Mouse (Mus musculus) liver, embryonic 14.5 days (tissue): ENCODE data around the gene Robo3. TPM values are rescaled to one million over a fixed set of nuclear protein-coding genes. Genes with fewer than 3 reads are reported as not detected.

ENCODE experiments used
- ATAC-seq: fragments of 200-750 bp; cut with Nextera tagmentation; 2 replicates; pipeline ENCODE4 v1.8.0; 2017; ENCODE audit warnings: moderate number of reproducible peaks, mild to moderate bottlenecking, moderate library complexity; ENCODE audit not compliant: insufficient read depth
- DNase-seq, 3 experiments: peaks; one replicate each; pipeline ENCODE4 v3.0.0-alpha.2; 2012 to 2013; ENCODE audit warnings: low read depth in 3 of 3, low spot score in 3 of 3
- H3K27ac ChIP-seq: fragments of 300-500 bp; sonication (generic); 2 replicates; pipeline ENCODE4 v1.5.1; 2014; ENCODE audit warnings: moderate library complexity, mild to moderate bottlenecking, control low read depth, inconsistent platforms
- H3K27me3 ChIP-seq: fragments of 300-500 bp; sonication (generic); 2 replicates; pipeline ENCODE4 v1.6.1; 2014; ENCODE audit warnings: mild to moderate bottlenecking, low read length, moderate library complexity; ENCODE audit not compliant: control insufficient read depth, insufficient read depth
- H3K36me3 ChIP-seq: fragments of 300-500 bp; sonication (generic); replicated peaks from 2 replicates; pipeline ENCODE4 v1.6.1; 2014; ENCODE audit warnings: low read depth; ENCODE audit not compliant: control insufficient read depth, insufficient read depth
- H3K4me1 ChIP-seq, 2 experiments: fragments of 200-500 bp in 1 of 2; fragments of 300-500 bp in 1 of 2; sonication (generic) in 1 of 2; replicated peaks; 2 replicates each; pipeline ENCODE4 v1.6.1; 2012 to 2014; ENCODE audit warnings: antibody characterized with exemption in 1 of 2, inconsistent platforms in 1 of 2, low read length in 1 of 2; ENCODE audit not compliant: control insufficient read depth in 2 of 2, insufficient read depth in 2 of 2
- H3K4me2 ChIP-seq: fragments of 300-500 bp; sonication (generic); 2 replicates; pipeline ENCODE4 v1.6.1; 2014; ENCODE audit warnings: low read depth, mild to moderate bottlenecking, control low read depth, moderate library complexity
- H3K4me3 ChIP-seq, 2 experiments: fragments of 200-500 bp in 1 of 2; fragments of 300-500 bp in 1 of 2; sonication (generic) in 1 of 2; 2 replicates each; pipeline ENCODE4 v1.5.1; 2012 to 2014; ENCODE audit warnings: low read depth in 2 of 2, low read length in 2 of 2, mild to moderate bottlenecking in 2 of 2, control low read depth in 1 of 2, inconsistent platforms in 1 of 2, moderate library complexity in 1 of 2; ENCODE audit not compliant: insufficient read depth in 1 of 2
- H3K9ac ChIP-seq: fragments of 300-500 bp; sonication (generic); replicated peaks from 2 replicates; pipeline ENCODE4 v1.6.1; 2014; ENCODE audit warnings: mild to moderate bottlenecking, control low read depth, moderate library complexity
- H3K9me3 ChIP-seq: fragments of 300-500 bp; sonication (generic); 2 replicates; pipeline ENCODE4 v1.6.1; 2016; ENCODE audit warnings: low read length, mixed read lengths; ENCODE audit not compliant: control insufficient read depth
- CTCF ChIP-seq: IDR thresholded peaks from 2 replicates; pipeline ENCODE4 v1.5.1; 2016; ENCODE audit warnings: antibody characterized with exemption, low read depth, control low read depth
- EP300 ChIP-seq: IDR thresholded peaks from 2 replicates; pipeline ENCODE4 v1.6.1; 2016; ENCODE audit warnings: antibody characterized with exemption, low read depth
- WGBS: fragments of 180-500 bp; shearing (Covaris S2); extraction: QIAGEN DNeasy Blood & Tissue Kit; methylation state at CpG from one replicate; pipeline ENCODE4 v1.1.7; 2014; ENCODE audit not compliant: insufficient replicate concordance; 5-methylcytosine and 5-hydroxymethylcytosine counted together
- polyA plus RNA-seq, 2 experiments: library from polyadenylated mRNA; depleted of rRNA in 1 of 2; stranded (reverse) in 1 of 2; unstranded in 1 of 2; fragments of >200 nt; fragmentation: Nextera tagmentation in 1 of 2; extraction: Ambion mirVana in 1 of 2; gene quantifications; 2 replicates each; pipeline versions ENCODE4 v1.2.1 to v1.2.3; 2012 to 2014

The Robo3 gene
- polyA plus RNA-seq, 2 experiments = 0.05 to 0.25 TPM

DNA sequence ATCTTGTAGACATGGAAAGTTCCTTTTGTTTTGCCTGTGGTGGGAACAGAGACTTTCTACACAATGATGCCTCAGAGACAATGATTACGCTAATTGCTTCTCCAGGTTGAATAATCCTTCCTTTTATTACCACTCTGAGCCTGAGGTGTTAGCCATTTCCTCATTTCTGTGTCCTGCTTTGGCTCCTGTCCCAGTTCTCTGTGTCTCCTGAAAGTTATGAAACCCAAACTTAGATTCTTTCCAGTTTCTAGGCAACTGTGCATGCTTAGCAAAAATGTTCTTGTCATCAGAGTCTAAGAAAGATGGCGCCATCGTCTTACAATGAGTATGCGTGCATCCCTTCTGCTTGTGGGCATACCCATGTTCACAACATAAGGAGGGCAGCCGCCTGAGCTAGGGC is 57.3 kb downstream of the Robo3 start:
- no peaks in the 10 kb centered on the region for H3K27me3 ChIP-seq
- H3K4me3 ChIP-seq = no peak overlapping the region
- TF ChIP-seq EP300 (no peak), CTCF (no peak)
- no peak overlapping the region for H3K27ac ChIP-seq
- no peaks in the 10 kb centered on the region for H3K36me3 ChIP-seq
- H3K9me3 ChIP-seq = no peaks in the 10 kb centered on the region
- no peaks in the 10 kb centered on the region for H3K4me1 ChIP-seq
- 70% methylated on average over 5 of the region's 5 CpGs for WGBS
- H3K4me2 ChIP-seq = no peak overlapping the region
- ATAC-seq (no peak), DNase-seq (no peak)
- H3K9ac ChIP-seq = no peak overlapping the region

GRCm38 (mm10) chr9:37371232-37371801 is 61.7 kb downstream of the Robo3 start:
- no peaks in the 10 kb centered on the region for H3K36me3 ChIP-seq
- H3K9ac ChIP-seq = no peak overlapping the region
- DNase-seq (no peak), ATAC-seq (no peak)
- no peak overlapping the region for H3K4me2 ChIP-seq
- no peaks in the 10 kb centered on the region for H3K27me3 ChIP-seq
- H3K4me3 ChIP-seq = no peak overlapping the region
- WGBS = 69% methylated on average over 7 of the region's 7 CpGs
- TF ChIP-seq EP300 (no peak), CTCF (no peak)
- H3K4me1 ChIP-seq = no peaks in the 10 kb centered on the region
- H3K27ac ChIP-seq = no peak overlapping the region
- no peaks in the 10 kb centered on the region for H3K9me3 ChIP-seq

DNA sequence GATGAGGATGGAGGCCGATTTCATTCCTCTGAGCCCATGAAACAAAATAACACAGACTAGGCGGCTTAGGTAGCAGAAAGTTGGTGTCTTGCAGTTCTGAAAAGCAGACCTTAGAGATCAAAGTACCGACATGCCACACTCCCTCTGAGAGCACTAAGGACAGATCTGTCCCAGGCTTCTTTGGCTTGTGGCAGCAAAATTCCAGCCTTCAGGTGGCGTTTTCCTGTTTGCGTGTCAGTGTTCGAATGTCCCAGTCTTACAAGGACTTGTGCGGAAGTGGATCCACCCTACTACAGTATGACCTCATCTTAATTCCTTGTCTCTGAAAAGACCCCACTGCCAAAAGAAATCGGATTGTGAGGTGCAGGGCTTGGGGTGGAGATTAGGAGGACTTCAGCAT is 64.2 kb downstream of the Robo3 start:
- no peak for TF ChIP-seq EP300
- no peak for TF ChIP-seq CTCF
- H3K4me3 ChIP-seq = no peak overlapping the region
- DNase-seq = no peak
- 0 out of 4 replicates have a peak, but pooled peaks cover 0 to 1% of the 10 kb centered on the region in 2 experiments for H3K4me1 ChIP-seq
- H3K9ac ChIP-seq = no peak overlapping the region
- no peaks in the 10 kb centered on the region for H3K36me3 ChIP-seq
- H3K27me3 ChIP-seq = no peaks in the 10 kb centered on the region
- no peaks in the 10 kb centered on the region for H3K9me3 ChIP-seq
- WGBS = 62% methylated on average over 8 of the region's 8 CpGs
- no peak overlapping the region for H3K4me2 ChIP-seq
- H3K27ac ChIP-seq = no peak overlapping the region
- ATAC-seq = no peak

GRCm38 (mm10) chr9:37368081-37368830 is 64.8 kb downstream of the Robo3 start:
- WGBS = 62% methylated on average over 11 of the region's 11 CpGs
- H3K27ac ChIP-seq = no peak overlapping the region
- H3K4me2 ChIP-seq = no peak overlapping the region
- 0 out of 4 replicates have a peak, but pooled peaks cover 0 to 1% of the 10 kb centered on the region in 2 experiments for H3K4me1 ChIP-seq
- H3K9ac ChIP-seq = no peak overlapping the region
- DNase-seq (no peak), ATAC-seq (no peak)
- H3K27me3 ChIP-seq = no peaks in the 10 kb centered on the region
- no peak overlapping the region for H3K4me3 ChIP-seq
- no peaks in the 10 kb centered on the region for H3K9me3 ChIP-seq
- H3K36me3 ChIP-seq = no peaks in the 10 kb centered on the region
- TF ChIP-seq CTCF (no peak), EP300 (no peak)

DNA sequence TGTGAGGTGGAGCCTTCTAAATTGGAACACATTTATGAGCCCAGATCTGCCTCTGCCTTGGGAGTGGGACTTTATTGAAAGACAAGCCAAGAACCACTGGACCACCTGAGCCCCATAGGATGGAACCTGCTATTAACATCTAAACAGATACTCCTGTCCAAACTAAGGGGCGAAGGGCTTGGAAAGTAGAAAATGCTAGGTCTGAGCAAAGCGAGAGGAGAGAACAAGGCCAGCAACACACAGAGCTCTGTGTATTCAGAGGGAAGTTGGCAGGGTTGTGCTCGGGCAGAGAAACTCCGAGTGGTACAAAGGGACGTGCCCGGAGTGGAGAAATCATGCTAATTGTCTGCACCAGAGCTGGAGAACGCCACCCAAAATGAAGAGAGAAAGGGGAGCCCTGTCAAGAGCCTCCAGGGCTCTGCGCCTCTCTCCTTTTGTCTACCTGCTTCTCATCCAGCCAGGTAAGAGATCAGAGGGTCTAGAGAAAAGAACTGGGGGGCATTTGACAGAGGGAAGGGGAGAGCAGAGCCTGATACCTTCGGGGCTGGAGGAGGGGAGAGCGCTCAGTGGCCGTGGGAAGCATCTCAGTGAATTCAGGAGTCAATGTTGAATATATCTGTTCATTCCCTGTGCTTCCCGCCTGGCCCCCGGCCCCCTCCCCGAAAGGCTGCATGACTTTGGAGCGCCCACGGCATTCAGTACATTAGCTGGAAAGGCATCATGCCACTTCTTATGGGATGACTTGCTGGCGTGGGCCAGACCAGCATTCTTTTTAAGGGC is 65.6 kb downstream of the Robo3 start, which contains the start of gene Hepacam:
Gene Hepacam, plus strand, starts transcription at position 51 of the 780 bp plus-strand sequence.
- no peak within 1 kb of the TSS for H3K4me3 ChIP-seq
- H3K4me2 ChIP-seq = no peak within 1 kb of the TSS
- 69% methylated on average over 17 of the region's 17 CpGs for WGBS
- H3K4me1 ChIP-seq = 0 out of 4 replicates have a peak, but pooled peaks cover 0 to 1% of the 10 kb centered on the region in 2 experiments
- no peak for TF ChIP-seq CTCF
- no peaks in the 10 kb centered on the region for H3K9me3 ChIP-seq
- no peak within 1 kb of the TSS for H3K9ac ChIP-seq
- H3K27ac ChIP-seq = no peak within 1 kb of the TSS
- DNase-seq (no peak), ATAC-seq (no peak)
- no peaks in the 10 kb centered on the region for H3K27me3 ChIP-seq
- no peaks in the 10 kb centered on the region for H3K36me3 ChIP-seq
